Mouse (Mus musculus) adrenal gland, adult 18-20 months (tissue): ENCODE data around the gene Capn3. TPM values are rescaled to one million over a fixed set of nuclear protein-coding genes. Genes with fewer than 3 reads are reported as not detected.

Experiments
- total RNA-seq, 2 experiments: library from RNA; stranded (reverse); gene quantifications; 1 replicate in 1 of 2; 2 replicates in 1 of 2; pipeline ENCODE4 v1.2.3; 2021

The Capn3 gene
- total RNA-seq, 2 experiments from 2014 or later: 0.61 TPM; not detected in 1

Other genes with a start within 250 kb of the Capn3 start
- gene Pla2g4e, start 210.7 kb upstream of the Capn3 start, total RNA-seq: under 1 TPM; 0.36 to 0.38 TPM
- under 1 TPM in 1 of 2 experiments, not detected in 1; 0.20 TPM for gene Pla2g4d, start 166.8 kb upstream of the Capn3 start, total RNA-seq
- not detected for gene Pla2g4f, start 141.9 kb upstream of the Capn3 start, total RNA-seq
- 10 to 100 TPM; 42.9 to 56.6 TPM for gene Vps39, start 102.9 kb upstream of the Capn3 start, total RNA-seq
- gene Ganc, start 52.1 kb upstream of the Capn3 start, total RNA-seq: 10 to 100 TPM; 42.6 to 44.0 TPM
- 10 to 100 TPM; 37.9 to 49.9 TPM for gene Tmem87a, start 51.9 kb upstream of the Capn3 start, total RNA-seq
- gene Zfp106, start 107.8 kb downstream of the Capn3 start, total RNA-seq: 100 to 1,000 TPM; 103 to 117 TPM
- 10 to 100 TPM; 62.0 to 63.1 TPM for gene Snap23, start 111.7 kb downstream of the Capn3 start, total RNA-seq
- gene Haus2, start 153.4 kb downstream of the Capn3 start, total RNA-seq: 1 to 10 TPM; 9.0 to 9.3 TPM
- gene Lrrc57, start 153.5 kb downstream of the Capn3 start, total RNA-seq: 10 to 100 TPM; 12.5 to 12.8 TPM
- 1 to 10 TPM; 6.2 to 8.0 TPM for gene Stard9, start 173.1 kb downstream of the Capn3 start, total RNA-seq